Mouse (Mus musculus) lung, embryonic 14.5 days (tissue): Measurements from ENCODE around the gene Rnf185. TPM values are rescaled to one million over a fixed set of nuclear protein-coding genes. Genes with fewer than 3 reads are reported as not detected.

ENCODE experiments used
- ATAC-seq: fragments of 200-750 bp; cut with Nextera tagmentation; 2 replicates; pipeline ENCODE4 v1.8.0; 2017; ENCODE audit warnings: mild to moderate bottlenecking, moderate TSS enrichment, moderate library complexity; ENCODE audit not compliant: insufficient read depth
- DNase-seq: peaks from one replicate; pipeline ENCODE4 v3.0.0-alpha.2; 2015
- H3K27ac ChIP-seq: fragments of 300-500 bp; sonication (generic); 2 replicates; pipeline ENCODE4 v1.5.1; 2014; ENCODE audit warnings: low read depth, mild to moderate bottlenecking, moderate library complexity
- H3K27me3 ChIP-seq: fragments of 300-500 bp; sonication (generic); 2 replicates; pipeline ENCODE4 v1.6.1; 2014; ENCODE audit warnings: low read length, control low read depth; ENCODE audit not compliant: insufficient read depth
- H3K36me3 ChIP-seq: fragments of 300-500 bp; sonication (generic); 2 replicates; pipeline ENCODE4 v1.6.1; 2014; ENCODE audit warnings: control low read depth; ENCODE audit not compliant: insufficient read depth
- H3K4me1 ChIP-seq: fragments of 300-500 bp; sonication (generic); 2 replicates; pipeline ENCODE4 v1.6.1; 2014; ENCODE audit warnings: antibody characterized with exemption, control low read depth; ENCODE audit not compliant: insufficient read depth
- H3K4me2 ChIP-seq: fragments of 300-500 bp; sonication (generic); 2 replicates; pipeline ENCODE4 v1.6.1; 2014; ENCODE audit warnings: mild to moderate bottlenecking
- H3K4me3 ChIP-seq: fragments of 300-500 bp; sonication (generic); 2 replicates; pipeline ENCODE4 v1.5.1; 2014; ENCODE audit warnings: low read depth, low read length
- H3K9ac ChIP-seq: fragments of 300-500 bp; sonication (generic); 2 replicates; pipeline ENCODE4 v1.6.1; 2014
- H3K9me3 ChIP-seq: fragments of 300-500 bp; sonication (generic); 2 replicates; pipeline ENCODE4 v1.6.1; 2016; ENCODE audit warnings: low read depth, low read length, control low read depth
- CTCF ChIP-seq: IDR thresholded peaks from 2 replicates; pipeline ENCODE4 v1.5.1; 2016; ENCODE audit warnings: antibody characterized with exemption, low read depth
- WGBS: fragments of 180-500 bp; shearing (Covaris S2); extraction: QIAGEN DNeasy Blood & Tissue Kit; methylation state at CpG from one replicate; pipeline ENCODE4 v1.1.7; 2014; 5-methylcytosine and 5-hydroxymethylcytosine counted together
- polyA plus RNA-seq: library from polyadenylated mRNA; unstranded; fragments of >200 nt; fragmentation: Nextera tagmentation; extraction: Ambion mirVana; gene quantifications from 2 replicates; pipeline ENCODE4 v1.2.1, GENCODE M21; 2014

The Rnf185 gene
- polyA plus RNA-seq, 1 experiment from 2014 or later = 37.9 TPM

- Histone ChIP-seq H3K9ac (no peak within 1 kb of the TSS), H3K36me3 (no peaks in the 10 kb centered on the region), H3K4me3 (no peak within 1 kb of the TSS), H3K4me2 (no peak within 1 kb of the TSS), H3K9me3 (no peaks in the 10 kb centered on the region), H3K27ac (no peak within 1 kb of the TSS), H3K4me1 (no peaks in the 10 kb centered on the region; the same call in 1 of the 2 replicates), H3K27me3 (no peaks in the 10 kb centered on the region)
- TF ChIP-seq CTCF = no peak
- WGBS = 15% methylated on average over 11 of the region's 11 CpGs
- ATAC-seq = no peak; the same call in 1 of the 2 replicates
- DNase-seq = peak; percentile 12
Observed at GRCm38 (mm10) chr11:3487952-3488570, 35.9 kb upstream of the Rnf185 start, which contains the start of gene Pla2g3. TSS of gene Pla2g3 (plus strand) at chr11:3488284.

GRCm38 (mm10) chr11:3486349-3486748, 34.2 kb upstream of the Rnf185 start:
- H3K9ac ChIP-seq = no peak overlapping the region
- H3K4me2 ChIP-seq = no peak overlapping the region
- H3K27ac ChIP-seq = no peak overlapping the region
- 64% methylated on average over 7 of the region's 7 CpGs for WGBS
- ATAC-seq (no peak), DNase-seq (no peak)
- H3K4me1 ChIP-seq = no peaks in the 10 kb centered on the region; the same call in 1 of the 2 replicates
- H3K27me3 ChIP-seq = no peaks in the 10 kb centered on the region
- no peaks in the 10 kb centered on the region for H3K9me3 ChIP-seq
- H3K36me3 ChIP-seq = no peaks in the 10 kb centered on the region
- H3K4me3 ChIP-seq = no peak overlapping the region
- no peak for TF ChIP-seq CTCF

- Histone ChIP-seq H3K9me3 (no peaks in the 10 kb centered on the region), H3K27me3 (no peaks in the 10 kb centered on the region), H3K9ac (no peak overlapping the region), H3K4me1 (no peaks in the 10 kb centered on the region), H3K27ac (no peak overlapping the region), H3K4me2 (no peak overlapping the region), H3K4me3 (no peak overlapping the region), H3K36me3 (no peaks in the 10 kb centered on the region)
- peak; percentile 52; the same call in 1 of the 2 replicates for ATAC-seq
- peak; percentile 55 for DNase-seq
- WGBS = 48% methylated on average over 11 of the region's 11 CpGs
- TF ChIP-seq CTCF = no peak
Observed at GRCm38 (mm10) chr11:3483980-3484642, 31.9 kb upstream of the Rnf185 start.

GRCm38 (mm10) chr11:3475489-3475888, 23.3 kb upstream of the Rnf185 start:
- H3K4me3 ChIP-seq = no peak overlapping the region
- DNase-seq (no peak), ATAC-seq (no peak)
- H3K36me3 ChIP-seq = no peaks in the 10 kb centered on the region
- TF ChIP-seq CTCF = no peak
- H3K9me3 ChIP-seq = no peaks in the 10 kb centered on the region
- H3K4me2 ChIP-seq = no peak overlapping the region
- no peaks in the 10 kb centered on the region for H3K27me3 ChIP-seq
- no peaks in the 10 kb centered on the region for H3K4me1 ChIP-seq
- H3K27ac ChIP-seq = no peak overlapping the region
- no peak overlapping the region for H3K9ac ChIP-seq

GRCm38 (mm10) chr11:3474480-3475115, 22.4 kb upstream of the Rnf185 start:
- H3K4me2 ChIP-seq = no peak overlapping the region
- H3K4me3 ChIP-seq = no peak overlapping the region
- no peak overlapping the region for H3K9ac ChIP-seq
- H3K36me3 ChIP-seq = no peaks in the 10 kb centered on the region
- H3K9me3 ChIP-seq = no peaks in the 10 kb centered on the region
- H3K27me3 ChIP-seq = no peaks in the 10 kb centered on the region
- 84% methylated on average over 7 of the region's 7 CpGs for whole genome bisulfite sequencing
- peak; percentile 65 for TF ChIP-seq CTCF
- H3K4me1 ChIP-seq = no peaks in the 10 kb centered on the region
- H3K27ac ChIP-seq = no peak overlapping the region
- no peak for ATAC-seq
- no peak for DNase-seq

- Histone ChIP-seq H3K27ac (no peak overlapping the region), H3K36me3 (no peaks in the 10 kb centered on the region), H3K4me3 (no peak overlapping the region), H3K9ac (no peak overlapping the region), H3K9me3 (no peaks in the 10 kb centered on the region), H3K4me2 (no peak overlapping the region), H3K27me3 (no peaks in the 10 kb centered on the region), H3K4me1 (no peaks in the 10 kb centered on the region)
- 33% methylated on average over 1 of the region's 1 CpGs for WGBS
- DNase-seq = peak; percentile 95
- peak; percentile 82; the same call in 1 of the 2 replicates for ATAC-seq
- peak; percentile 90 for TF ChIP-seq CTCF
Observed at GRCm38 (mm10) chr11:3472484-3472883, 20.3 kb upstream of the Rnf185 start.

- Histone ChIP-seq H3K4me1 (no peaks in the 10 kb centered on the region), H3K27ac (no peak overlapping the region), H3K9ac (no peak overlapping the region), H3K4me3 (no peak overlapping the region), H3K9me3 (no peaks in the 10 kb centered on the region), H3K36me3 (no peaks in the 10 kb centered on the region), H3K27me3 (no peaks in the 10 kb centered on the region), H3K4me2 (no peak overlapping the region)
- TF ChIP-seq CTCF = no peak
- DNase-seq (no peak), ATAC-seq (no peak)
- WGBS = 30% methylated on average over 11 of the region's 11 CpGs
Observed at GRCm38 (mm10) chr11:3471448-3471850, 19.3 kb upstream of the Rnf185 start.
